ENCODE assay signal across 8 mouse cellular contexts in the genomic region with DNA sequence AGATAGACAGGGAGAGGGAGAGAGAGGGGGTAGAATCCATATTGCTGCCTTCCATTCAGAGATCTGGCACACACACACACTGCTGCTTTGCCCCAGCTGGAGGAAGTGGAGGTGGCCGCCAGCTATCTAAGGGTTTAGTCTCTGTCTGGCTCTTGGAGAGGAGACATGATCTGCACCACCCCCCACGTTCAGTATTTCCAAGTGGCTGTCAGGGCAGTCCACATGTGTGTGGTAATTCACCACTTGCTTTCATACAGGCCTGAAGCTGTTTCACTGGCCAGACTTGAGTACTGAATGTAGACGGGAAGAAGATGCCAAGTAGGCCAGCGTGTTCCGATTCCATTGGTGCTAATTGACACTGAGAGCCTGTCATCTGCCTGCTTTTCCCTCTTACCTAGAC.
DNase-seq lines count a peak whose midpoint lies in the region; TF ChIP-seq lines count a peak whose summit lies in the region.

No protein-coding gene starts in this region.

- H3K4me3 ChIP-seq in gastrocnemius, adult 2 months = no peak overlapping the region
- H3K4me3 ChIP-seq in left cerebral cortex, adult 2 months = no peak overlapping the region

- no peak for TF ChIP-seq CTCF in gastrocnemius, adult 2 months (IDR thresholded peaks at IDR 0.05)
- TF ChIP-seq CTCF in left cerebral cortex, adult 2 months (IDR thresholded peaks at IDR 0.05) = no peak

- intact Hi-C loops in gastrocnemius, adult 2 months (cut with DNase I) = loop anchor here (5.0 kb wide), 1 partner anchor 319 kb away; no protein-coding TSS in a partner anchor
- intact Hi-C loops in heart, postnatal 10 days (cut with DNase I) = no loop called here
- intact Hi-C loops in left cerebral cortex, adult 2 months (cut with DNase I) = no loop called here

- peak; percentile 70 for DNase-seq in gastrocnemius, adult 2 months
- DNase-seq in gastrocnemius, postnatal 10 days = no peak
- DNase-seq in adipocyte (ENCODE audit: low spot score) = peak; percentile 76
- peak; percentile 27 for DNase-seq in heart, postnatal 10 days
- DNase-seq in naive thymus-derived CD4-positive, alpha-beta T cell, adult 2 months (ENCODE audit: low read depth) = peak; percentile 32
- no peak for DNase-seq in embryo, embryonic 11 days
- no peak for DNase-seq in ovary, postnatal 14 days (ENCODE audit: low spot score)
- no peak for DNase-seq in left cerebral cortex, adult 2 months (ENCODE audit: extremely low spot score in 1 of 2, low spot score in 2 of 2)

- no peak overlapping the region for H3K27ac ChIP-seq in gastrocnemius, adult 2 months
- H3K27ac ChIP-seq in left cerebral cortex, adult 2 months = no peak overlapping the region

Comparison
In these comparisons a context has a peak if more than half of its experiments do, and no peak if none do; other contexts are left out.
1. DNase-seq: peak in gastrocnemius, adult 2 months (single experiment), adipocyte (single experiment), heart, postnatal 10 days (2 of 2) and naive thymus-derived CD4-positive, alpha-beta T cell, adult 2 months (single experiment); none in gastrocnemius, postnatal 10 days (single experiment), embryo, embryonic 11 days (single experiment), ovary, postnatal 14 days (single experiment) and left cerebral cortex, adult 2 months (0 of 2).